8 mouse cellular contexts compared by ENCODE assay signal in genomic region chr7:59230768-59231167, GRCm38 (mm10). TPM values are rescaled to one million over a fixed set of nuclear protein-coding genes. Genes with fewer than 3 reads are reported as not detected.
DNase-seq lines count a peak whose midpoint lies in the region; ATAC-seq and TF ChIP-seq lines count a peak whose summit lies in the region.

No protein-coding gene starts in this region.

- peak overlapping the region; percentile 90; the same call in 1 of the 2 replicates for H3K4me3 ChIP-seq in kidney, embryonic 14.5 days (ENCODE audit: low read length)
- peak overlapping the region; percentile 98 for H3K4me3 ChIP-seq in embryonic facial prominence, embryonic 13.5 days
- peak overlapping the region; percentile 83 for H3K4me3 ChIP-seq in hindbrain, postnatal 0 days (ENCODE audit: low read length)
- peak overlapping the region; percentile 97 for H3K4me3 ChIP-seq in midbrain, embryonic 14.5 days (replicated peaks; ENCODE audit: low read depth, low read length)

- H3K4me2 ChIP-seq in kidney, embryonic 14.5 days (replicated peaks; ENCODE audit: low read depth, low read length) = peak overlapping the region; percentile 67
- peak overlapping the region; percentile 68 for H3K4me2 ChIP-seq in embryonic facial prominence, embryonic 13.5 days
- H3K4me2 ChIP-seq in hindbrain, postnatal 0 days (ENCODE audit: low read depth, low read length) = peak overlapping the region; percentile 70
- H3K4me2 ChIP-seq in midbrain, embryonic 14.5 days (ENCODE audit: low read length) = peak overlapping the region; percentile 58

- H3K36me3 ChIP-seq in kidney, embryonic 14.5 days (ENCODE audit: control insufficient read depth, insufficient read depth, low read length) = no peaks in the 10 kb centered on the region
- no peaks in the 10 kb centered on the region for H3K36me3 ChIP-seq in embryonic facial prominence, embryonic 13.5 days
- H3K36me3 ChIP-seq in hindbrain, postnatal 0 days (ENCODE audit: insufficient read depth, low read length) = no peaks in the 10 kb centered on the region
- H3K36me3 ChIP-seq in midbrain, embryonic 14.5 days (ENCODE audit: control insufficient read depth, insufficient read depth, low read length) = no peaks in the 10 kb centered on the region

- H3K27ac ChIP-seq in kidney, embryonic 14.5 days (ENCODE audit: low read depth, low read length) = no peak overlapping the region
- H3K27ac ChIP-seq in embryonic facial prominence, embryonic 13.5 days = no peak overlapping the region
- no peak overlapping the region for H3K27ac ChIP-seq in hindbrain, postnatal 0 days
- H3K27ac ChIP-seq in midbrain, embryonic 14.5 days (replicated peaks; ENCODE audit: low read depth, low read length) = 0 out of 2 replicates have a peak overlapping the region, but pooled peaks have one; percentile 13

- no peak for ATAC-seq in kidney, embryonic 14.5 days (ENCODE audit: low FRiP score, low TSS enrichment)
- no peak for ATAC-seq in embryonic facial prominence, embryonic 13.5 days (ENCODE audit: insufficient number of reproducible peaks, insufficient read depth, low FRiP score, low TSS enrichment, low read depth)
- no peak for ATAC-seq in hindbrain, postnatal 0 days
- no peak for ATAC-seq in midbrain, embryonic 14.5 days (ENCODE audit: low FRiP score, low TSS enrichment)
- no peak for ATAC-seq in activated CD4-positive, CD25-positive, alpha-beta regulatory T cell, adult 4 months

- no peaks in the 10 kb centered on the region for H3K27me3 ChIP-seq in kidney, embryonic 14.5 days (ENCODE audit: control insufficient read depth, insufficient read depth, low read length)
- no peaks in the 10 kb centered on the region for H3K27me3 ChIP-seq in embryonic facial prominence, embryonic 13.5 days
- H3K27me3 ChIP-seq in hindbrain, postnatal 0 days (ENCODE audit: insufficient read depth, low read length) = no peaks in the 10 kb centered on the region
- H3K27me3 ChIP-seq in midbrain, embryonic 14.5 days (ENCODE audit: control insufficient read depth, insufficient read depth, low read length) = no peaks in the 10 kb centered on the region

- 0 out of 2 replicates have a peak overlapping the region, but pooled peaks have one; percentile 94 for H3K9ac ChIP-seq in kidney, embryonic 14.5 days (ENCODE audit: low read depth, low read length)
- H3K9ac ChIP-seq in embryonic facial prominence, embryonic 13.5 days = no peak overlapping the region
- no peak overlapping the region; the same call in 1 of the 2 replicates for H3K9ac ChIP-seq in hindbrain, postnatal 0 days (replicated peaks; ENCODE audit: low read length)
- H3K9ac ChIP-seq in midbrain, embryonic 14.5 days (replicated peaks; ENCODE audit: low read length) = peak overlapping the region; percentile 40; the same call in 1 of the 2 replicates

- no peak for TF ChIP-seq CTCF in hindbrain, postnatal 0 days (IDR thresholded peaks at IDR 0.05; ENCODE audit: low read depth)

- DNase-seq in kidney, postnatal 10 days = no peak
- no peak for DNase-seq in hindbrain, postnatal 0 days (ENCODE audit: low spot score)
- no peak for DNase-seq in midbrain, embryonic 14.5 days
- DNase-seq in gastrocnemius, postnatal 36 days = no peak
- DNase-seq in adrenal gland, adult 2 months = no peak

- H3K9me3 ChIP-seq in kidney, embryonic 14.5 days (ENCODE audit: control insufficient read depth, low read length) = no peaks in the 10 kb centered on the region
- H3K9me3 ChIP-seq in embryonic facial prominence, embryonic 13.5 days = no peaks in the 10 kb centered on the region
- H3K9me3 ChIP-seq in hindbrain, postnatal 0 days (ENCODE audit: low read length) = no peaks in the 10 kb centered on the region
- no peaks in the 10 kb centered on the region for H3K9me3 ChIP-seq in midbrain, embryonic 14.5 days (ENCODE audit: control insufficient read depth, low read length)

- intact Hi-C loops in gastrocnemius, postnatal 36 days (cut with DNase I) = no loop called here

- WGBS in kidney, embryonic 14.5 days = 72% methylated on average over 5 of the region's 5 CpGs
- WGBS in embryonic facial prominence, embryonic 13.5 days = 48% methylated on average over 5 of the region's 5 CpGs
- WGBS in hindbrain, postnatal 0 days = 39% methylated on average over 5 of the region's 5 CpGs
- WGBS in midbrain, embryonic 14.5 days = 38% methylated on average over 5 of the region's 5 CpGs

- peaks cover 10% of the 10 kb centered on the region; the same call in 1 of the 2 replicates for H3K4me1 ChIP-seq in kidney, embryonic 14.5 days (ENCODE audit: control insufficient read depth, insufficient read depth, low read length)
- H3K4me1 ChIP-seq in embryonic facial prominence, embryonic 13.5 days = peaks cover 10% of the 10 kb centered on the region; the same call in 1 of the 2 replicates
- H3K4me1 ChIP-seq in hindbrain, postnatal 0 days (ENCODE audit: insufficient read depth, low read length) = peaks cover 8% of the 10 kb centered on the region; the same call in 1 of the 2 replicates
- peaks cover 14% of the 10 kb centered on the region for H3K4me1 ChIP-seq in midbrain, embryonic 14.5 days (ENCODE audit: control insufficient read depth, insufficient read depth, low read length)

RNA-seq across cellular contexts. Expression of gene Ube3a, which starts 2.2 kb away (rescaled TPM):
- polyA plus RNA-seq in kidney, embryonic 14.5 days (2014; fragmentation: Nextera tagmentation; extraction: Ambion mirVana) = 101 and 139 TPM in 2 replicates
- 134 and 143 TPM in 2 replicates for polyA plus RNA-seq in embryonic facial prominence, embryonic 13.5 days (2015; fragmentation: Nextera tagmentation; extraction: Ambion mirVana)
- 163 and 177 TPM in 2 replicates for total RNA-seq in hindbrain, postnatal 0 days (2014; rRNA removed)
- polyA plus RNA-seq in hindbrain, postnatal 0 days (2015; fragmentation: Nextera tagmentation; extraction: Ambion mirVana) = 147 and 150 TPM in 2 replicates
- 167 and 191 TPM in 2 replicates for polyA plus RNA-seq in midbrain, embryonic 14.5 days (2014; fragmentation: Nextera tagmentation; extraction: Ambion mirVana)
- polyA plus RNA-seq in activated CD4-positive, CD25-positive, alpha-beta regulatory T cell, adult 4 months (2017; shearing (Covaris generic)) = 10 to 100 TPM; 50.2 to 64.7 TPM
- 10 to 100 TPM; 84.6 to 97.6 TPM for total RNA-seq in gastrocnemius, postnatal 36 days (2021)
- total RNA-seq in adrenal gland, adult 2 months (2021) = 100 to 1,000 TPM; 132 to 157 TPM
- 568 and 630 TPM in 2 replicates for polyA plus RNA-seq in adrenal gland, adult 2 months (2012; rRNA removed)

Comparison
In these comparisons a context has a peak if more than half of its experiments do, and no peak if none do; other contexts are left out.
1. H3K9ac ChIP-seq: peak in kidney, embryonic 14.5 days (single experiment) and midbrain, embryonic 14.5 days (single experiment); none in embryonic facial prominence, embryonic 13.5 days (single experiment) and hindbrain, postnatal 0 days (single experiment).
2. Peak in every context shown above with its lines, with median percentiles within 50 percentile points of each other: H3K4me2 ChIP-seq and H3K4me3 ChIP-seq.